Mouse (Mus musculus) monocyte, adult 2 months (primary cell): ENCODE data around the gene Hebp2.
"Not testable (repeated sequence)": the region's sequence is repeated elsewhere in the genome, so short reads cannot be mapped to it uniquely, and the experiment has no call there.

Experiments
- DNase-seq, 2 experiments: peaks; one replicate each; pipeline ENCODE4 v3.0.0; 2022; ENCODE audit warnings: low spot score in 2 of 2, low read depth in 1 of 2

Gene Hebp2

DNA sequence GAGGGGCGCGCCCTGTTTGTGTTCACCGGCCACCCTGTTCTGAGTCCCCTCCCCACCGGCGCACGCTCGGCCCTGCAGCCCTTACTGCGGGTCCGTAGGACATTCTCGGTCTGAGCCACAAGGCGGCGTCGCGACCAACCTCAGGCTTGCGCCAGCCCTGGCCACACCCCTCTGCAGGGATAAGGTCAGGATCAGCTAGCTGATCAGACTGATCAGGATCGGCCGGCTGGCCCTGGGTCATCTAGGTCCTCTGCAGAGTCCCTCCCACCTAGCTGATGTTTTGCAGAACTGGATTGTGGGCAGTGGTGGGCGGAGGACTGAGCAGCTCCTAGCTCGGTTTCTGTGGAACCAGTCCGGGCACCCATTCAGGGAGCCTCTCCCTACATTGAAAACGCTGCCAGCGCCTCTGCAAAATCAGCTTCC lies at the start of gene Hebp2:
Gene Hebp2, minus strand, starts transcription at position 264 of the 423 bp plus-strand sequence.
- no peak for DNase-seq

DNA sequence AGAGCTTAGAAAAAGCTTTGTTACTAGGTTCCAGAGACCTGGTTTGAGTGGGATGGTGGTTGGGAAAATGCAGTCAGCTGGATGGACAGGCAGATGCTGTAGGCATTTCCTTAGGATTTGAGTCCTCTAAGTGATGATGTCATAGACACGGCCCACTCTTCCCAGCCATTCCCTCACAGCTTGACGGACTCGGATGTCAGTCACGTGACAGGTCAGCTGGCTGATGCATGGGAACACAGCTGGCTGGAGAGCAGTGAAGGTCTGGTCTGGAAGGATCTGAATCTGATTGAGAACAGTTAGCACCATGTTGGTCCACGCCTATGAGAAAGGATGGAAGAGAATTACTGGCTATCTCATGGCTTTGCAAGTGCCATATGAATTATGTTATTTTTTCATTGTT lies 43.6 kb upstream of the Hebp2 start:
- no peak for DNase-seq

GRCm38 (mm10) chr10:18584188-18584587 lies 38.3 kb upstream of the Hebp2 start:
- DNase-seq: no peak

- no peak for DNase-seq
Observed at GRCm38 (mm10) chr10:18572581-18572980, 26.7 kb upstream of the Hebp2 start.

DNA sequence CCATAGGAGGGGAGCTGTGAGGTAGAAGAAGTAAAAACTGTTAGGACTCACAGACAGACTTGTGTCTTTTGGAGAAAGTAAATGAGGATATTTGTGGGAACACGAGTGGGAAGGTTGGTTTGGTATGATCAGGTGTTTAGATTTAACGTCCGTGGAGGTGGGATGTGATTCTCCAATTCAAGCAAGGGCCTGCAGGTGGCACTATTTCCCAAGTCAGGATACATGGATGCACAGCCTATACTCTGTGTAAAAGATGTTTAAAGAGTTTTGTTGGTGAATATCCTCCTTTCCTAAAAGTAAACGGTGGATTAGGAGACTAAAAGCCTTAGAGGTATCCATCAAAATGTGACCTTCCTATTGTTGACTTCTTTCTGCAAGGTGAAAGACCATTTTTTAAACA lies 17.1 kb upstream of the Hebp2 start:
- DNase-seq: no peak

DNA sequence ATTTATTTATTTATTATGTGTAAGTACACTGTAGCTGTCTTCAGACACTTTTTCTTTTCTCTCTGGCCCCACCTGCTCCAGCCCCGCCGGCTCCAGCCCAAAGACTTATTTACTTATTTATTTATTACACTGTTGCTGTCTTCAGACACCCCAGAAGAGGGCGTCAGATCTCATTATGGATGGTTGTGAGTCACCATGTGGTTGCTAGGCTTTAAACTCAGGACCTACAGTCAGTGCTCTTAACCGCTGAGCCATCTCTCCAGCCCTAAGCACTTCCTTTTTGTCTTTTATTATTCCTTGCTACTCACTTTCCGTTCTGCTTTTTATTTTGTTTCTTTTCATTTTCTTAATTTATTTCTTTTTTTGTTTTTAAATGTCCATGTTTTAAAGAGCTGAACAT lies 15.6 kb upstream of the Hebp2 start:
- DNase-seq: no peak

- DNase-seq: not testable (repeated sequence)
Observed at GRCm38 (mm10) chr10:18559076-18559475, 13.2 kb upstream of the Hebp2 start.

GRCm38 (mm10) chr10:18549321-18550216 lies 3.7 kb upstream of the Hebp2 start:
- DNase-seq: no peak

DNA sequence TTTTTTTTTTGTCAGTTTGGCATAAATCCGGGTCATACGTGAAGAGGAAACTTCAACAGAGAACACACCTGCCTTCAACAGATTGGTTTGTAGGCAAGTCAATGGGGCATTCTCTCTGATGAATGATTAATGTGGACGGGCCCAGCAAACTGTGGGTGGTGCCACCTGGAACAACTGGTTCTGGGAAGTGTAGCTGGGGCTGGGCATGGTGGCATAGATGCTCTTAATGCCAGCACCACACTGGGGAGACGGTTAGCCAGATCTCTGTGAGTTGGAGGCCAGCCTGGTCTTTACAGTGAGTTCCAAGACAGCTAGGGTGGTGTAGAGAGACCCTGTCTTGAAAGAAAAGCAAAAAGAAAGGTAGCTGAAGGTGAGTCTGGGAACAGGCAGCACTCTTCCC lies 1.5 kb upstream of the Hebp2 start:
- DNase-seq: no peak

DNA sequence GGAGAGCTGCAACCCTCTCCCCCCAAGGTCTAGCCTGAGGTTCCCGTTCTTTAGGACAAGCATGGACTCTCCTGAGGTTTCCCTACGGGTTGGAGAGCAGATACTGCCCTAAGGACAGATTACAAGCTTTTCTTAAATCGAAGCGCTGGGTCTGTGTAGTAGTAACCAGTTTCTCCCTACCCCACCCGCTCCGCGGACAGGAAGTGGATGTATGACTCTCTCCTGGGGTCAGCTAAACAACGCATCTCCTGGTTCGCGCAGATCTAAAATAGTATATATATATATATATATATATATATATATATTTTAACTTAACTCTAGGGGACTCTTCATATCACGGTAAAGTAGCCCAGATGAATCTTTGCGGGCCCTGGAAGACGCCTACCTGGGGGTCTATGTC lies 567 bp downstream of the Hebp2 start:
- DNase-seq: no peak

DNA sequence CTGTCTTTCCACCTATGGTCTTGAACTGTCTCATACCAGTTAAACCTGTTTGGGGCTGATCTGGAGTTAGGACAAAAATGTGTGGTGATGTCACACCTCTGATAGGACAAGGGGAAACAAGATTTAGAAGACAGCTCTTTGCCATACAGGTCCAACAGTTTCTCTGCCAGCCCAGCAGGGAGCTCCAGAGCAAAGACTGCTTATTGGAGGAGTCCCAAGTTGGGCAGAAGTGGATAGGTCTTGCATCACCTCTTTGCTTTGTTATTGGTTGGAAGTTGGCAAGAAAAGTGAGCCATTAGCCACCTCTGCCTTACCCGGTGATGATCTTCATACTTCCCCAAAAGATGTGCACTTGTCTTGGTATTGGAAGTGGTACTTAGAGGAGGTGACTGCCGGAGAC lies 9.0 kb downstream of the Hebp2 start:
- no peak for DNase-seq

- no peak for DNase-seq
Observed at GRCm38 (mm10) chr10:18532293-18532692, 13.6 kb downstream of the Hebp2 start.

GRCm38 (mm10) chr10:18530161-18530560 lies 15.7 kb downstream of the Hebp2 start:
- no peak for DNase-seq

DNA sequence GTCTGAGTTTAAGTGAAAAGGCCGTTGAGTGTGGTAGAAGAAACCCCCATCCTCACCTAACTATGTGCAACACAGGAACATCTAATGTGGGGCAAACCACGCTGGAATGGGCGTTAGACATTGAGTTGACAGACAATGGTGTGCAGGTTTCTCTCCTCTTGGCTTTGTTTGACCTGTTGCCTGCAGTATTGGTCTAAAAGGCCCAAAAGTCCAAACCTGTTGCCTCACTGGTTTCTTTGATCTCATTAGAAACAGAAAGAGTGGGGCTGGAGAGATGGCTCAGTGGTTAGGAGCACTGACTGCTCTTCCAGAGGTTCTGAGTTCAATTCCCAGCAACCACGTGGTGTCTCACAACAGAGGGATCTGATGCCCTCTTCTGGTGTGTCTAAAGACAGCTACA lies 16.7 kb downstream of the Hebp2 start:
- no peak for DNase-seq

DNA sequence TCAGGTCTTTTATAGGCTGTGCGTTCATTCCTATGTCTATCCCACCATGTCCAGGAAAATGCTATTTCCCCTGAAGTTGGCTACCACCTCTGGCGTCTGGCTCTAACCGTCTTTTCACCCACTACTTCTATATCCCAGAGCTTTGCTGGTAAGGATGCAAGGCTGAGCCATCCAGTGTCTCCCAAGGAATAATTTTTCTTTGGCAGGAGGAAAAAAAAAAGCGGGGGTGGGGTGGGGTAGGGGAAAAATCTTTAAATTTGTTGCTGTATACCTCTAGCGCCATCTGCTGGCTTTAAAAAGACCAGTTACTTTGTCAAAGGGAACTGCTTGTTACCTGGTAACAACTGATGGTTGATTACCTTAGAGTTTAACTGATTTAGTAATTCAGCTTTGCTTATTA lies 17.4 kb downstream of the Hebp2 start:
- no peak for DNase-seq

- DNase-seq: no peak
Observed at GRCm38 (mm10) chr10:18527766-18528165, 18.1 kb downstream of the Hebp2 start.

DNA sequence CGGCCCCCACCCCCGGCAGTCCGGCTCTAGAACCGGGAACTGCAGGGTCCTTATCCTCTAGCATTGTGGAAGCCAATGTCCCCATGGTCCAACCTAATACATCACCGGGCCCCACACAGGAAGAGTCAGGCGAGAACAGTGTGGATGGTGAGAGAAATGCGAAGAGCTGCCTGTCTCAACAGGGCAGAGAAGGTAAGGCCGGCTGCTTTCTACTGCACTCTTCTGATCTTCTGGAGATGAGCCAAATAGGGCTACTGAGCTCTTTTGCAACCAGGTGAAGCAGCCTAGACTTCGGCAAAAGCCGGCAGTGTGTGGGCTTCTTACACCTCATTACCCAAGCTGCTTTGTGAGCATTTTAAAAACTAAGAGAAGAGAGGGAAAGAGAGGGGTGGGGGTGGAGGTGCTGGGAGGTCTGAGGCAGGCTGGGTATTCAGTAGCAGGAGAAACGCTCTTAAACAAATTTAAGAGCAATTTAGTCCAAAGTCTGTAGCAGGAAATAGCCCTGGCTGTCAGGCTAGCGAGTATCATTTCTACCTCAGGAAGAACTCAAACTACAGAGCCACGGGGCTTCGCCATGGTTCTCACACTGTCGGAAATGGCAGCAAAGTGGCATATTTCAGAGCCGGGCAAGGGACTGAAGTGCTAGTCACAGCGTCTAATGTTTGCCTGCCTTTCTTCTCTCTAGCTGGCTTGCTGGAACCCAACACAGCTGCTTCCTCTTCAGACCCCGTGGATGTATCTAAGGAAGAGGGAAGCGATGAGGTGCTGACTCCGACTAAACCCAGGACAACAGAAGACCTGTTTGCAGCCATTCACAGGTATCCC lies 18.8 kb downstream of the Hebp2 start:
- no peak for DNase-seq

- no peak for DNase-seq
Observed at GRCm38 (mm10) chr10:18526184-18526850, 19.6 kb downstream of the Hebp2 start.

DNA sequence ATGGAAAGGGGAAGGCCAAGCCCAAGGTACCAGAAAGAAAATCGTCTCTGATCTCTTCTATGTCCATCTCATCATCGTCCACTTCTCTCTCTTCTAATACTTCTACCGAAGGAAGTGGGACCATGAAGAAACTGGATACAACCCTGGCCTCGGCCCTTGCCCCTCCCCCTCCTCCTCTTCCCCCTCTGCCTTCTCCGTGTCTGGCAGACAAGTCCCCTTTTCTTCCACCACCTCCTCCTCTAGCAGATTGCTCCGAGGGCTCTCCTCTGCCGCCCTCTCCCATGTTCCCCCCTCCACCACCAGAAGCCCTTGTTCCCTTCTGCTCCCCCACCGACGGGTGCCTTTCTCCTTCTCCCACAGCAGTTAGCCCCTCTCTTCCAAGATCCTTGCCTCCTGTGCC lies 20.1 kb downstream of the Hebp2 start:
- no peak for DNase-seq

GRCm38 (mm10) chr10:18525311-18525710 lies 20.6 kb downstream of the Hebp2 start:
- no peak for DNase-seq

- no peak for DNase-seq
Observed at GRCm38 (mm10) chr10:18522556-18522955, 23.3 kb downstream of the Hebp2 start.

- DNase-seq: no peak
Observed at GRCm38 (mm10) chr10:18511496-18511895, 34.4 kb downstream of the Hebp2 start.
